Mouse (Mus musculus) erythroblast, embryonic 14.5 days (primary cell): ENCODE results near the gene Wdfy3.

ENCODE experiments used
- GATA1 ChIP-seq: IDR thresholded peaks from 2 replicates; pipeline ENCODE4 v1.6.1; 2012; ENCODE audit warnings: low read length, inconsistent platforms, mixed read lengths
- TAL1 ChIP-seq: IDR thresholded peaks from 3 replicates; pipeline ENCODE4 v1.6.1; 2012; ENCODE audit warnings: low read length, inconsistent platforms, mixed read lengths

DNA sequence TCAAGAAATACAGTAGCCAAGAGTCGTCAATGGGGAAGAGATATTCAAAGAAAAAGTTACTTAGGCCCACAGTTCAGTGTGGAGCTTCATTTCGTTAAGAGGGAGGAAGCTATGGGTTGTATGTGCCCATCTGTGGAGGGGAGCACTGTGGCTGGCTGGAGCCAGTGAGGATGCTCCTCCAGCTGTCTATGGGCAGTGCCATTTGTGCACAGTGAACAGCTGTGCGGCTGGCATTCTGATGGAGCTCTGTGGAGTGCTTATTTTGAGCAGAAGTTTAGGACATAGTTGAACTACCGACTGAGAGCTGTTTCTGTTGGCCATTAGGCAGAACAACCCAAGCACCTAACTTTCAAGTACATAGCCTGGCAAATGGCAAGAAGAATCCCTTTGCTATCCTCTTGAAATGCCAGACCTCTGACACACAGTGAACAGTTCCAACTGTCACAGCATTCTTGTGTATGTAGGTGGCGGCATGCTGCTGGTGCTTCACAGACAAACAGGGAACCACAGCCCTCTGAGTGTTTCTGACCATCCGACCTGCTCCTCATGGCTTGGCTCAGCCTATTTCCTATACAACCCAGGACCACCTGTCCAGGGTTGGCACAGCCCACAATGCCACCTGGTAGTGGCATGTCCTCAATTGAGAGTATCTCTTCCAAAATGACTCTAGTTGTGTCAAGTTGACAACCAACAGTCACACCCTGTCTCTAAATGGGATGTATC lies 177.9 kb downstream of the Wdfy3 start:
- no peak for TF ChIP-seq GATA1
- TF ChIP-seq TAL1 = no peak
